Comparison of ENCODE assay signal across 12 mouse cellular contexts in the genomic region with DNA sequence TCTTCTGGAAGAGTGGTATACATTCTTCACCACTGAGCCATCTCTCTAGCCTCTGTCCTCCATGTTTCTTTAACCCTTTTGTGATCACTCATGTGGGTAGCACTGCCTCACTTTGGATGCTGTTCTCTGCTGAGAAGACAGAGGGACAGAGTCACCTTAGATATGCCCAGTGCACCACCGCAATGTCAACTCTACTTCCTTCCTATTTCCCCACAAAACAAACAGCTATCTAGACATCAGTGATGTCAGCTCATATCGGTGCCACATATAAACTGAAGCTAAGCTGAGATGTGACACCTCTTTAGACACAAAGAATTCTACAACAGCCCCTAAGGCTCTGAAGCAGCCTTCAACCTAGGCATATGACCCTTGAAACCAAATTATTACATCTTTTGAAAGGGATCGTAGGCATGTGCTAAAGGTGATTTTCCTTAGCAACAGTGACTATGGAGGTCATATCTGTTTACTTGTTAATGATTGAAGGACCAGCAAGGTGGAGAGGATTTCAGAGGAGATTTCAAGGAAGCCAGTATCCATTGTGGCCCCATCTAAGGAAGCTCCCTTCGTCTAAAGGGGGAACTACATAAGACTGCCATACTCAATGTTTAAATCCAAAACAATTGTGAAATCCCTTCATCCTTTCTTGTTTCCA. TPM values are rescaled to one million over a fixed set of nuclear protein-coding genes. Genes with fewer than 3 reads are reported as not detected.
DNase-seq lines count a peak whose midpoint lies in the region; ATAC-seq and TF ChIP-seq lines count a peak whose summit lies in the region.
"Had no signal": no experiment of that assay in that cellular context is flagged by ENCODE, and none has a peak within 500 bp of the region (broad histone marks: within the 10 kb centered on the region; RNA-seq: fewer than 3 reads in every experiment).

No protein-coding gene starts in this region.

- TF ChIP-seq CTCF in liver, embryonic 14.5 days (IDR thresholded peaks at IDR 0.05; ENCODE audit: low read depth), result peak; percentile 37

- no peak overlapping the region for H3K4me3 ChIP-seq in heart, embryonic 11.5 days (ENCODE audit: low read depth, low read length)
- H3K4me3 ChIP-seq in erythroblast, embryonic 14.5 days (replicated peaks), result peak overlapping the region; percentile 20
- no peak overlapping the region for H3K4me3 ChIP-seq in liver, embryonic 14.5 days (ENCODE audit: insufficient read depth in 1 of 2, low read depth in 2 of 2, low read length in 2 of 2)
- no peak overlapping the region for H3K4me3 ChIP-seq in forebrain, embryonic 11.5 days (ENCODE audit: low read depth, low read length)

- peak overlapping the region; percentile 29; the same call in 1 of the 2 replicates for H3K27ac ChIP-seq in heart, embryonic 11.5 days (ENCODE audit: low read depth, low read length)
- H3K27ac ChIP-seq in liver, embryonic 14.5 days, result peak overlapping the region; percentile 86
- no peak overlapping the region for H3K27ac ChIP-seq in forebrain, embryonic 11.5 days (ENCODE audit: low read depth, low read length)

- no peaks in the 10 kb centered on the region for H3K27me3 ChIP-seq in heart, embryonic 11.5 days (ENCODE audit: control insufficient read depth, insufficient read depth, low read length)
- H3K27me3 ChIP-seq in erythroblast, embryonic 14.5 days (ENCODE audit: control insufficient read depth), result no peaks in the 10 kb centered on the region
- H3K27me3 ChIP-seq in liver, embryonic 14.5 days (ENCODE audit: control insufficient read depth, insufficient read depth, low read length), result no peaks in the 10 kb centered on the region
- H3K27me3 ChIP-seq in splenic B cell, adult 2 months (ENCODE audit: control insufficient read depth, insufficient read depth, low read length, poor library complexity, severe bottlenecking), result no peaks in the 10 kb centered on the region
- H3K27me3 ChIP-seq in forebrain, embryonic 11.5 days (ENCODE audit: control insufficient read depth, insufficient read depth, low read length), result no peaks in the 10 kb centered on the region

- no peak for TF ChIP-seq EP300 in liver, embryonic 14.5 days (IDR thresholded peaks at IDR 0.05; ENCODE audit: low read depth)

- 89% methylated on average over 4 of the region's 4 CpGs for whole genome bisulfite sequencing in heart, embryonic 11.5 days (ENCODE audit: insufficient replicate concordance)
- WGBS in liver, embryonic 14.5 days (ENCODE audit: insufficient replicate concordance), result 44% methylated on average over 4 of the region's 4 CpGs
- WGBS in forebrain, embryonic 11.5 days, result 91% methylated on average over 4 of the region's 4 CpGs

- no peaks in the 10 kb centered on the region for H3K36me3 ChIP-seq in heart, embryonic 11.5 days (ENCODE audit: control insufficient read depth, insufficient read depth, low read length)
- peaks cover 43% of the 10 kb centered on the region for H3K36me3 ChIP-seq in erythroblast, embryonic 14.5 days (ENCODE audit: control insufficient read depth)
- H3K36me3 ChIP-seq in liver, embryonic 14.5 days (replicated peaks; ENCODE audit: control insufficient read depth, insufficient read depth, low read depth), result no peaks in the 10 kb centered on the region
- H3K36me3 ChIP-seq in splenic B cell, adult 2 months (ENCODE audit: control insufficient read depth, insufficient read depth, low read length, poor library complexity, severe bottlenecking), result no peaks in the 10 kb centered on the region
- H3K36me3 ChIP-seq in forebrain, embryonic 11.5 days (ENCODE audit: control insufficient read depth, insufficient read depth, low read length), result no peaks in the 10 kb centered on the region

- DNase-seq in heart, adult 18-20 months, result no peak
- no peak for DNase-seq in liver, embryonic 14.5 days (ENCODE audit: low read depth in 3 of 3, low spot score in 3 of 3)
- peak; percentile 47 for DNase-seq in splenic B cell, adult 2 months (ENCODE audit: low read depth, low spot score)
- no peak for DNase-seq in forebrain, embryonic 11.5 days (ENCODE audit: low spot score)
- no peak for DNase-seq in gastrocnemius, postnatal 4 days (ENCODE audit: low spot score in 2 of 2)
- DNase-seq in gastrocnemius, postnatal 10 days, result no peak
- DNase-seq: adrenal gland, postnatal 14 days; cerebellum, adult 11 months; embryo, embryonic 11 days; midbrain, embryonic 14.5 days had no signal

- no peak overlapping the region for H3K9ac ChIP-seq in heart, embryonic 11.5 days (ENCODE audit: low read depth, low read length)
- peak overlapping the region; percentile 20 for H3K9ac ChIP-seq in liver, embryonic 14.5 days (replicated peaks)
- H3K9ac ChIP-seq in forebrain, embryonic 11.5 days (ENCODE audit: low read length), result no peak overlapping the region

- H3K4me1 ChIP-seq in heart, embryonic 11.5 days (ENCODE audit: control insufficient read depth, insufficient read depth, low read length), result peaks cover 11% of the 10 kb centered on the region
- peaks cover 81% of the 10 kb centered on the region for H3K4me1 ChIP-seq in erythroblast, embryonic 14.5 days (ENCODE audit: control insufficient read depth)
- peaks cover 42 to 49% of the 10 kb centered on the region in 2 experiments for H3K4me1 ChIP-seq in liver, embryonic 14.5 days (replicated peaks; ENCODE audit: control insufficient read depth in 2 of 2, insufficient read depth in 2 of 2, low read length in 1 of 2)
- H3K4me1 ChIP-seq in forebrain, embryonic 11.5 days (replicated peaks; ENCODE audit: control insufficient read depth, insufficient read depth, low read length), result no peaks in the 10 kb centered on the region

- H3K4me2 ChIP-seq in heart, embryonic 11.5 days, result no peak overlapping the region
- peak overlapping the region; percentile 50 for H3K4me2 ChIP-seq in liver, embryonic 14.5 days (ENCODE audit: low read depth)
- no peak overlapping the region for H3K4me2 ChIP-seq in forebrain, embryonic 11.5 days (ENCODE audit: low read depth, low read length, severe bottlenecking)

- ATAC-seq in heart, embryonic 11.5 days (replicated peaks; ENCODE audit: insufficient number of reproducible peaks, low FRiP score, low TSS enrichment), result no peak
- ATAC-seq in liver, embryonic 14.5 days (ENCODE audit: insufficient read depth), result peak; percentile 41; the same call in 1 of the 2 replicates
- ATAC-seq in forebrain, embryonic 11.5 days (replicated peaks; ENCODE audit: low FRiP score), result no peak

- no peaks in the 10 kb centered on the region for H3K9me3 ChIP-seq in heart, embryonic 11.5 days (replicated peaks; ENCODE audit: control insufficient read depth, low read length)
- H3K9me3 ChIP-seq in erythroblast, embryonic 14.5 days (ENCODE audit: control insufficient read depth, low read length), result no peaks in the 10 kb centered on the region
- H3K9me3 ChIP-seq in liver, embryonic 14.5 days (ENCODE audit: control insufficient read depth, low read length), result no peaks in the 10 kb centered on the region
- no peaks in the 10 kb centered on the region for H3K9me3 ChIP-seq in forebrain, embryonic 11.5 days (ENCODE audit: control insufficient read depth, low read length)

RNA-seq across cellular contexts. Expression of gene Pip5k1b, which starts 26.6 kb away (rescaled TPM):
- 12.3 TPM in 2 replicates for polyA plus RNA-seq in heart, embryonic 11.5 days (2014; fragmentation: Nextera tagmentation; extraction: Ambion mirVana)
- total RNA-seq in heart, adult 18-20 months (2021), result 10 to 100 TPM; 20.3 to 21.3 TPM
- 3.1 and 5.0 TPM in 2 replicates for polyA plus RNA-seq in erythroblast, embryonic 14.5 days (2012)
- polyA plus RNA-seq in liver, embryonic 14.5 days (2012; rRNA removed), result 6.9 and 8.1 TPM in 2 replicates
- polyA plus RNA-seq in liver, embryonic 14.5 days (2014; fragmentation: Nextera tagmentation; extraction: Ambion mirVana), result 10.8 and 11.9 TPM in 2 replicates
- polyA plus RNA-seq in forebrain, embryonic 11.5 days (2014; fragmentation: Nextera tagmentation; extraction: Ambion mirVana), result 2.2 and 2.3 TPM in 2 replicates
- 1 to 10 TPM; 1.7 to 1.9 TPM for total RNA-seq in gastrocnemius, postnatal 4 days (2021)
- 1 to 10 TPM; 1.2 to 1.6 TPM for total RNA-seq in gastrocnemius, postnatal 10 days (2021)

RNA-seq across cellular contexts. Expression of gene Fam122a, which starts 51.9 kb away (rescaled TPM):
- 42.6 and 43.5 TPM in 2 replicates for polyA plus RNA-seq in heart, embryonic 11.5 days (2014; fragmentation: Nextera tagmentation; extraction: Ambion mirVana)
- total RNA-seq in heart, adult 18-20 months (2021), result 10 to 100 TPM; 26.3 to 27.6 TPM
- polyA plus RNA-seq in erythroblast, embryonic 14.5 days (2012), result 4.7 and 5.2 TPM in 2 replicates
- polyA plus RNA-seq in liver, embryonic 14.5 days (2012; rRNA removed), result 13.0 and 14.9 TPM in 2 replicates
- 22.8 and 25.4 TPM in 2 replicates for polyA plus RNA-seq in liver, embryonic 14.5 days (2014; fragmentation: Nextera tagmentation; extraction: Ambion mirVana)
- polyA plus RNA-seq in forebrain, embryonic 11.5 days (2014; fragmentation: Nextera tagmentation; extraction: Ambion mirVana), result 47.4 and 58.6 TPM in 2 replicates
- total RNA-seq in gastrocnemius, postnatal 4 days (2021), result 10 to 100 TPM; 28.9 to 34.9 TPM
- 10 to 100 TPM; 20.3 to 22.8 TPM for total RNA-seq in gastrocnemius, postnatal 10 days (2021)
